ENCODE assay signal across 8 mouse cellular contexts in the genomic region with DNA sequence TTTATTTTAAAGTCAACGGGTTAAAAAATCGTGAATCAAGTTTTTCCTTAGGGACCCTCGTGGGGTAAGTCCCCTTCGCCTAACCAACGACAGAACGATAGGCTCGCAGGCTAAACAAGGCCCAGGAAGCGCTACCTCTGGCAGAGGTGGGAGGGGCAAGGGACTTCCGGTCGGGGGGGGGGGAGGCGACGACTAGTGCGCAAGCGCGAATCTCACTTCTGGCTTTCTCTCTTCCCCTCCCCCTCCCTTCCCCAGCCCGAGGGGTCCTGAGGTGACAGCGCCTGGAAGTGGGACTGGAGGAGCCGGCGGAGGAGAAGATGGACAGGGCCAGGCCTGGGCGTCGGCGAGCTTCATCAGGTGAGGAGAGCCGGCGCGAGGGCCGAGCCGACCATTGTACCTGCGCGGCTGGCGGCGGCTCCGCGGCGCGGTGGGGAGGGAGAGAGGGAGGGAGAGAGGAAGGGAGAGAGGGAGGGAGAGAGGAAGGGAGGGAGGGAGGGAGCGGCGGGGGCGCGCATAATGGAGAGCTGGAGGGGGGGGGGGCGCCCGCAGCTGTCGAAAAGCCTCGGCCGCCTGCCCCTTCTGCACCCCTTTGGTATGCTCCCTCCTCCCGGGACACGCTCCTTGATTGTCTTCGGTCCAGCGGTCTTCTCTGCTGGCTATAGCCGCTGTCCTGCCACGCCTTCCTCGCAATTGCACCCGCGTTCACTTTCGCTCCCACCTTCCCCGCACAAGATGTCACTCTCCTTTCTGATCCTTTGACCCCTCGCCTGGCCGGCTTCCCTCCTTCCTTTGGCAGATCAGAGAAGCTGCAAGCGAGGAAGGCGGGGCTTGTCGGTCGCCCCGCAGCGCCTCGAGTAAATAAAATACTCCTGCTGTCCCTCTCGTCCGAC. TPM values are rescaled to one million over a fixed set of nuclear protein-coding genes. Genes with fewer than 3 reads are reported as not detected.
A peak's percentile ranks its signal among the peaks of the same experiment; 100 is the strongest.
DNase-seq lines count a peak whose midpoint lies in the region; ATAC-seq and TF ChIP-seq lines count a peak whose summit lies in the region.

No protein-coding gene starts in this region.

- in situ Hi-C loops in Patski (cut with MboI; ENCODE audit: low pct_unique_long_range_greater_than_20kb) = loop anchor here (10.0 kb wide), 1 partner anchor 61 kb away; no protein-coding TSS in a partner anchor

- CTCF ChIA-PET in Patski (lab: Charles Lee) = interaction anchor here (1.0 to 1.9 kb wide), 2 partner anchors 11 kb away, joined by 5 read pairs; no protein-coding TSS in a partner anchor

- H3K27me3 ChIP-seq in Patski = no peaks in the 10 kb centered on the region
- no peaks in the 10 kb centered on the region for H3K27me3 ChIP-seq in hindbrain, embryonic 12.5 days
- H3K27me3 ChIP-seq in lung, postnatal 0 days (replicated peaks; ENCODE audit: insufficient read depth, low read length) = no peaks in the 10 kb centered on the region

- H3K4me3 ChIP-seq in hindbrain, embryonic 12.5 days = peak overlapping the region; percentile 73
- peak overlapping the region; percentile 77 for H3K4me3 ChIP-seq in lung, postnatal 0 days (ENCODE audit: low read depth, low read length)

- peaks cover 7% of the 10 kb centered on the region for H3K4me1 ChIP-seq in hindbrain, embryonic 12.5 days
- no peaks in the 10 kb centered on the region; the same call in 1 of the 2 replicates for H3K4me1 ChIP-seq in lung, postnatal 0 days (ENCODE audit: insufficient read depth, low read depth, low read length)

- peak overlapping the region; percentile 65 for H3K4me2 ChIP-seq in hindbrain, embryonic 12.5 days (replicated peaks)
- peak overlapping the region; percentile 58 for H3K4me2 ChIP-seq in lung, postnatal 0 days (replicated peaks; ENCODE audit: low read depth, low read length)

- POLR2A ChIA-PET in Patski (lab: Charles Lee) = interaction anchor here (1.3 kb wide), 1 partner anchor 8 kb away, joined by 3 read pairs; no protein-coding TSS in a partner anchor

- under 1% methylated on average over 41 of the region's 66 CpGs for WGBS in hindbrain, embryonic 12.5 days
- WGBS in lung, postnatal 0 days = under 1% methylated on average over 39 of the region's 66 CpGs

- no peak for TF ChIP-seq CTCF in Patski (IDR thresholded peaks at IDR 0.05)
- TF ChIP-seq CTCF in lung, postnatal 0 days (IDR thresholded peaks at IDR 0.05) = no peak

- no peak; the same call in 1 of the 2 replicates for TF ChIP-seq EP300 in lung, postnatal 0 days (IDR thresholded peaks at IDR 0.05)

- peak; percentile 84 for ATAC-seq in Patski
- peak; percentile 92 for ATAC-seq in hindbrain, embryonic 12.5 days (ENCODE audit: low FRiP score)
- peak; percentile 88 for ATAC-seq in lung, postnatal 0 days

- H3K9me3 ChIP-seq in hindbrain, embryonic 12.5 days (replicated peaks) = no peaks in the 10 kb centered on the region
- no peaks in the 10 kb centered on the region for H3K9me3 ChIP-seq in lung, postnatal 0 days (ENCODE audit: low read length)

- H3K9ac ChIP-seq in hindbrain, embryonic 12.5 days = peak overlapping the region; percentile 82
- peak overlapping the region; percentile 74 for H3K9ac ChIP-seq in lung, postnatal 0 days (replicated peaks; ENCODE audit: low read depth)

- peak overlapping the region; percentile 98 for H3K27ac ChIP-seq in hindbrain, embryonic 12.5 days
- peak overlapping the region; percentile 87 for H3K27ac ChIP-seq in lung, postnatal 0 days (ENCODE audit: low read length)

- no peaks in the 10 kb centered on the region for H3K36me3 ChIP-seq in hindbrain, embryonic 12.5 days
- no peaks in the 10 kb centered on the region for H3K36me3 ChIP-seq in lung, postnatal 0 days (ENCODE audit: insufficient read depth, low read length)

- DNase-seq in Patski (ENCODE audit: low read depth, low spot score) = peak; percentile 33
- peak; percentile 96 to 97 for DNase-seq in cerebellum, postnatal 10 days
- peak; percentile 82 to 84 for DNase-seq in frontal cortex, postnatal 10 days (ENCODE audit: low spot score in 2 of 2)
- DNase-seq in layer of hippocampus, postnatal 10 days (ENCODE audit: low spot score in 2 of 2) = peak; percentile 82 to 85
- DNase-seq in lung, postnatal 0 days (ENCODE audit: low spot score) = peak; percentile 96
- DNase-seq in ovary, postnatal 14 days (ENCODE audit: low spot score) = peak; percentile 70
- DNase-seq in thymus, postnatal 10 days (ENCODE audit: low spot score in 2 of 2) = peak; percentile 83 to 87

RNA-seq across cellular contexts. Expression of gene Senp7, which starts 27.3 kb away (rescaled TPM):
- polyA plus RNA-seq in Patski (2021) = 22.8 TPM
- 53.6 and 54.5 TPM in 2 replicates for polyA plus RNA-seq in hindbrain, embryonic 12.5 days (2016; fragmentation: Nextera tagmentation; extraction: Ambion mirVana)
- 10 to 100 TPM; 49.3 to 53.4 TPM for total RNA-seq in layer of hippocampus, postnatal 10 days (2021)
- 19.9 and 21.2 TPM in 2 replicates for polyA plus RNA-seq in lung, postnatal 0 days (2015; fragmentation: Nextera tagmentation; extraction: Ambion mirVana)

RNA-seq across cellular contexts. Expression of gene Trmt10c, which starts 37.8 kb away (rescaled TPM):
- 17.9 TPM for polyA plus RNA-seq in Patski (2021)
- polyA plus RNA-seq in hindbrain, embryonic 12.5 days (2016; fragmentation: Nextera tagmentation; extraction: Ambion mirVana) = 25.1 and 25.3 TPM in 2 replicates
- 10 to 100 TPM; 10.3 to 10.9 TPM for total RNA-seq in layer of hippocampus, postnatal 10 days (2021)
- polyA plus RNA-seq in lung, postnatal 0 days (2015; fragmentation: Nextera tagmentation; extraction: Ambion mirVana) = 13.0 and 16.0 TPM in 2 replicates

RNA-seq across cellular contexts. Expression of gene Pcnp, which starts 45.9 kb away (rescaled TPM):
- polyA plus RNA-seq in Patski (2021) = 96.6 TPM
- 270 and 291 TPM in 2 replicates for polyA plus RNA-seq in hindbrain, embryonic 12.5 days (2016; fragmentation: Nextera tagmentation; extraction: Ambion mirVana)
- total RNA-seq in layer of hippocampus, postnatal 10 days (2021) = 100 to 1,000 TPM; 122 to 132 TPM
- 166 and 175 TPM in 2 replicates for polyA plus RNA-seq in lung, postnatal 0 days (2015; fragmentation: Nextera tagmentation; extraction: Ambion mirVana)

Comparison
In these comparisons a context has a peak if more than half of its experiments do, and no peak if none do; other contexts are left out.
1. Peak in every context shown above with its lines: DNase-seq, ATAC-seq, H3K4me3 ChIP-seq and H3K27ac ChIP-seq.
2. DNase-seq: peak in every context shown above with its lines; median percentile 96 in cerebellum, postnatal 10 days; 96 in lung, postnatal 0 days; 85 in thymus, postnatal 10 days; 84 in layer of hippocampus, postnatal 10 days; 83 in frontal cortex, postnatal 10 days; 70 in ovary, postnatal 14 days; 33 in Patski.